Mouse (Mus musculus) left cerebral cortex, adult 9 months (tissue): ENCODE data around the gene Nkx6-2.
A peak's percentile ranks its signal among the peaks of the same experiment; 100 is the strongest.

ENCODE experiments used
- DNase-seq, 2 experiments: peaks; one replicate each; pipeline ENCODE4 v3.0.0; 2022; ENCODE audit warnings: low spot score in 2 of 2

Gene Nkx6-2

DNA sequence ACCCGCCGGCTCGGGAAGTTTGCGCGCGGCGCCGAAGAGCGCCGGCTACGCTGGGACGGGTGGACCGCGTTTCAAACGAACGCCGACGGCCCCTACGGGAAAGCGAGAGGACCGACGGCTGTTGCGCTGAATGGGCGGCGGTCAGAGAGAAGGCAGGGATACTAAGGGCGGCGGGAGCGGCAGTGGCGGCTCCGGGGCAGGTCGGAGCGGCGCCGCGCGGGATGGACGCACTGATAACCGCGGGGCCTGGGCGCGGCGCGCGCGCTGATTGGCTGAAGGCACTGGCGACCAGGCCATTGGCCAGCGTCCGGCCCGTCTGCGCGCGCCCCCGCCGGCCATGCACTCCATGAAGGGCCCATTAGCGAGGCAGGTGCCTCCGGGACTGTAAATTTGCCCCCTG is at the start of gene Nkx6-2:
TSS of gene Nkx6-2 (minus strand) at position 203 of the 400 bp plus-strand sequence.
- DNase-seq, result peak in 1 of 2 experiments; percentile 44

GRCm38 (mm10) chr7:139625156-139625555 is 42.6 kb upstream of the Nkx6-2 start:
- no peak for DNase-seq

DNA sequence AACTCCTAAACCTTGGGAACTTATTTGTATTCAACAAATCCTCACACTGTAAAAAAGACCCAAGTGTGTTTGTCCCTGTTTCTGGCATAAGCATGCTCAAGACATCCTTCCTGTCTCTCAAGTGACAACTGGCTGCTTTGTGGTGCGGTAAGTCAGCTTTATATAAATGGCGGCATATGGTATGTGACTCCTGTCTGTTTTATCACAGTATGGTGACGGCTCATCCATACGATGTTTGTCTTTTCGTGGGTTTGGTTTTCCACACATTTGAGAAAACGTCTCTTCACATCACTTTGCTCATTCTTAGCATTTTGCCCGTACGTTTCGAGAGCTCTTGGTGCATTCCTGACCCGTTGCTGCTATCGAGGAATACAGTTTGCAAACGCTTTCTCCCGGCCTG is 40.0 kb upstream of the Nkx6-2 start:
- DNase-seq, result peak in 1 of 2 experiments; percentile 9

DNA sequence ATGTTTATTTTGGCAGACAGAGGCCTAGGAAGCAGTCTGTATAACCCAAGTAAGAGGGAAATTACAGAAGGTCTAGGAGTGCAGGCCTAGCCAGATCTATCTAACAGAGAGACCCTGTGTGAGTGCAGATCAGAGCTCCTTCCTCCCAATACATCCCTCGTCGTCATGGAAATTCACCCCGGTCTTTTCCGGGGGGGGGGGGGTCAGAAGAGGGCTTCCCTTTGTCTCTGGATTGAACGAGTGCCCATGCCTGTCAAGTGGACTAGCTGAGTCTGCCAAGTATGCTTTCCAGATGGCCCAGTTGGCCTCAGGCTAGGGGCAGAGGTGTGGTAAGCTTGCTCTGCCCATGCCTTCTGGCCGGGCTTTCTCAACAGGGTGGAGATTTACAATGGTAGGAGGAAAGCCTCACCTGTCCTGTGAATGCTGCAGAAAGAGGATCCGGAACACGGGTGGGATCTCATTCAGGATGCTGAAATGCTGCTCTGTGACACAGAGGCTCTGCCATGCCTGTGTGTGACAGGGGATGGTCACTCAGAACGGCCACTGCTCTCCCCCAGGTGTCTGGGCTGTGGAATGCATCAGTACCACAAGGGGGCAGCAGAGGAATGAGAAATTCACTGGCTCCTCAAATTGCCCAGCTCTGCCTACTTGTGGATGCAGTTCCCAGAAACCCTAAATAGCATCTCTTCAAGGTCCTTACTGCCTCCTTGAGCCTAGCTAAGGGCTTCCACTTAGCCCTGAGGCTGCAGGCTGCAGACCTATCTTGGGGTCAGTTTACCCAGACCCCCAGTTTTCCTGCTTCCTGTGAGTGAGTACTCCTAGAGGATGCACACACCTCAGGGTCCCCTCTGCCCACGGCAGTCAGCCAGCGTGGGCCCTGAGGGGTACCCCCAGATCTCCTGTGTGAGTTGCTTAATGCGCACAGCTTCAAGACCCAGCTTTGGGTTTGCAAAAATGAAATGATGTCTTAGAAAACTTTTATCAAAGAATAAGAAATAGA is 33.5 kb upstream of the Nkx6-2 start:
- DNase-seq, result peak in 1 of 2 experiments; percentile 87

DNA sequence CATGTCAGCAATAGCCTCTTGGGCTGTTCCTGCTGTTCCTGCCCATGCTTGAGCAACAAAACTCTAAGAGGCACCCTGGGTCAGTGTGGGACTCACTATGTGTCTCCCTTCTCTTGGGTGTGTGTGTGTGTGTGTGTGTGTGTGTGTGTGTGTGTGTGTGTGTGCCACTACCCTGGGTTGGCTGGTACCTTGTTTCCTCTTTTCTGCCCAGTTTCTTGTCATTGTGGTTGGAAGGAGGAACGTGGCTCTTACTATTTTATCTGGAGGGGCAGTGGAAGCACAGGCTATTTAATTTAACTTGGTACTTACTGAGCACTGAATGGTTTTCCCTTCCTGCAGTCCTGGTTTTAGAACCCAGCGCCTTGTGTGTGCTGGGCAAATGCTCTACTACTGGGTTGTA is 27.7 kb upstream of the Nkx6-2 start:
- DNase-seq, result no peak

DNA sequence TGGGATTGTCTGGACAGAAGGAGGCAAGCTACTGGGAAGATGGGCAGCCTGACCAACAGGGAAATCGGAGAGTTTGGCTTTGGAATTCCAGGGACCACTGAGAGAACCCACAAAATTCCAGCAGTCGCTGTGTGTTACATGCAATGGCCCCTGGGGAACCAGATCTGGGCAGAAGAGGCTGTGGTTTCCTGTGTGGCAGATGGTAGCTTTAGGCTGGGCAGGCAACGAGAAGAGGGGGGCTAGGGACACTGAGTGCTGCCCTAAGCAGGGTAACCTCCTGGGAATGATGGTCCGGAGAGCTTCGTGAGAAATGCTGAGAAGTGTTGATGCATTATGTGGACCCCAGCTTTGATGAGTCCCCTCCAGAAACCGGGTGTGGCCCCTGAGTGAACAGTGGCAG is 13.3 kb upstream of the Nkx6-2 start:
- DNase-seq, result no peak

DNA sequence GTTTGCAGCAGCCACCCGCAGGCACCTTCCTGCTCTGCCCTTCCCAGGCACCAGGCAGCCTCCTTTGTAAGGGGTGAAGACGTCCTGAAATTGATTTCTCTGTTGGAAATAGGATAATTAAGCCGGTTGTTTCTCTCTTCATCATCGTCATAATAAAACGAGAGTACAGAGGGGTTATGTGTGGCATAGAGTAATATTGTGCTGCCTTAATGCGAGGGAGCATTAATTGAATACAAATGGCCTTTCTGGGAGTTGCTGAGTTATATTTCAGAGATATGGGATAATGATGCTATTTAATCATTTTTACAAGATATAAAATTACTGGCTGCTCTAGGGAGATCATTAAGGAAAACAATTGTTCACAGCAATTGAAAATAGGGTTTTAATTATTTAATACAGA is 12.7 kb upstream of the Nkx6-2 start:
- DNase-seq, result no peak

GRCm38 (mm10) chr7:139591311-139591710 is 8.7 kb upstream of the Nkx6-2 start:
- DNase-seq, result no peak

- no peak for DNase-seq
These were observed 7.7 kb upstream of the Nkx6-2 start for GRCm38 (mm10) chr7:139590302-139590701.

DNA sequence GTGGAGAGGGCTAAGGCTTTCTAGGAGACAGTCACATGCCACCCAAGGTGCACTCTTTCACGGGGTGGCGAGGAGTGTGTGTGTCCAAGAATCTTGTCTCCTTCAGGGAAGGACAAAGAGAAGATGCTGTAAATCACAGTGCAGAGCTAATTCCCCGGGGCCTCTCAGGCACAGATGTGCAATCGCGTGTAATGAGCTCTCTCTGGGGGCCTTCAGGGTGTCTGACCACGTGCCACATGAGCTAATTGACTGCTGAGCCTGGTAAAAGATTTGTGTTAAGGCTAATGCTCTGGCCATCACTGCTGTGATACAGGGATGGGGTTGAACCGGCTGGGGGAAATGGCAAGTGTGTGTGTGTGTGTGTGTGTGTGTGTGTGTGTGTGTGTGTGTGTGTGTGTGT is 5.3 kb upstream of the Nkx6-2 start:
- DNase-seq, result no peak

DNA sequence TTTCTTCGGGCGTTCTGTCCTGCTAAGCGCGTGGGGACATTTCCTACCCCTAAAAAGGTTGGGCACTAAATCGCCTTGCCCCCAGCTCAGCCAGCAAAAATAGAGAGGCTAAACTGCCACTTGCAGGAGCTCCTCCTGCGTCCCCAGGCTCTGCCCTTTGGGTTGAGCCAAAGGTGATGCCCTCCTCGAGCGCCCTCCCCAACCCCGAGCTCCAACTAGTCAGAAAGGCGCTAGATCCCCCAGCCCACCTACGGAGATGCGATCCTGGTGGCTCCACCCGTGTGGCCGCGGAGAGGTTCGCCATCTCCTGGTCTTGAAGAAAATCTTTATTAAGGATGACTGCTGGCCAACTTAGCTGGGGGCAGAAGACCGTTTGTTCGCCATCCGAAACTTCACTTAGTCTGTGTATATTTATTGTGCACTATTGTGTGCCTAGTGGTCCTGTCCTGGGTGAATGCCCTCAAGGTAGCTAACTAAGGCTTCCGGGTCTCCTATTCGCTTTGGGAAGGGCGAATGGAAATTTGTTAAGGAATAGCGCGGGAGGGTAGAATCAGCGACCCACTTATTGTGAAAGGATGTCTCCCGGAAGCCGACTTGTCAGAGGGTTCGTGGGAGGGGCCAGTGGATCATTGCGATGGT is 2.7 kb upstream of the Nkx6-2 start:
- no peak for DNase-seq

DNA sequence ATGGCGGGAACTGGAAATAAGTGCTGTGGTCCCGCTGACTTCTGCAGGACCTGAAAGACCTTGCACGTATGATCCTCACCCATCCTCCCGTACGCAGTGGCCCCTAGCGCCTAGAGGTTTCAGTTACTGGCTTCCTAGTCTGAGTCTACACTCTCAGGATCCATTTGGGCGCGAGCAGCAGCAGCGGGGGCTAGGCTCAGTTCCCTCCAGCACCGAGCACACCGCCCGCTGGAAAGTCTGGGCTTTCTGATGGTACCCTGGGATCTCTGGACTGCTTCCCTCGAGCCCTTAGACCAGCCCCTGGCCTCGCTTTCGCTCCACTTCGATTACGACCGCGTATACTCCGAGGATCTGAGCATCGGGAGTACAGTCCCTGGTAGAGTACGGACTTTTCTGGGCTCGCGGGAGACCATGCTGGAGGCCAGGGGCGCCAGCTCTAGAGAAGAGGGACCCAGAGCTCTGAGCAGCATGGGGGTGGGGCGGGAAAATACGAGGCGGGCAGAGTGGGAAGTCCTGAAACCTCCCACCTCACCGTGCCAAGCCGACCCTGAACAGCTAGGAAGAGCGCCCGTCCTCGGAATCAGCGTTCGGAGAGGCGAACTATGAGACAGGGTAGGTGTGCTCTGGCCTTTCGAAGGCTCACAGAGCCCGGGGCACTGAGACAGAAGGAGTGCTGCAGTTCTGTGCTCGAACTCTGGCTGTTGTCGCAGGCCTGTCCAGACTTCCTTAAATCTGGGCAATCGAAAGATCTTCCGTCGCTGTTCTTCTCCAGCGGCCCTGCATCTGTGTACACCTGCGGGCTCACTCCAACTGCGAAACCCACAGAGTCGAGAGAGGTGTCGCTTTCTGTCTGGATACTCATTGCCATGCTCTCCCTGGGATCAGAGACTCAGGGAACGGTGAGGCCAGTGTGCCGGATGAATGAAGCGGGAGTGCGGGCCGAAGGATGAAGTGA is 1.9 kb upstream of the Nkx6-2 start:
- no peak for DNase-seq

- DNase-seq, result no peak
These were observed 619 bp upstream of the Nkx6-2 start for GRCm38 (mm10) chr7:139583094-139583737.

- no peak for DNase-seq
These were observed 611 bp downstream of the Nkx6-2 start for GRCm38 (mm10) chr7:139581801-139582571.

DNA sequence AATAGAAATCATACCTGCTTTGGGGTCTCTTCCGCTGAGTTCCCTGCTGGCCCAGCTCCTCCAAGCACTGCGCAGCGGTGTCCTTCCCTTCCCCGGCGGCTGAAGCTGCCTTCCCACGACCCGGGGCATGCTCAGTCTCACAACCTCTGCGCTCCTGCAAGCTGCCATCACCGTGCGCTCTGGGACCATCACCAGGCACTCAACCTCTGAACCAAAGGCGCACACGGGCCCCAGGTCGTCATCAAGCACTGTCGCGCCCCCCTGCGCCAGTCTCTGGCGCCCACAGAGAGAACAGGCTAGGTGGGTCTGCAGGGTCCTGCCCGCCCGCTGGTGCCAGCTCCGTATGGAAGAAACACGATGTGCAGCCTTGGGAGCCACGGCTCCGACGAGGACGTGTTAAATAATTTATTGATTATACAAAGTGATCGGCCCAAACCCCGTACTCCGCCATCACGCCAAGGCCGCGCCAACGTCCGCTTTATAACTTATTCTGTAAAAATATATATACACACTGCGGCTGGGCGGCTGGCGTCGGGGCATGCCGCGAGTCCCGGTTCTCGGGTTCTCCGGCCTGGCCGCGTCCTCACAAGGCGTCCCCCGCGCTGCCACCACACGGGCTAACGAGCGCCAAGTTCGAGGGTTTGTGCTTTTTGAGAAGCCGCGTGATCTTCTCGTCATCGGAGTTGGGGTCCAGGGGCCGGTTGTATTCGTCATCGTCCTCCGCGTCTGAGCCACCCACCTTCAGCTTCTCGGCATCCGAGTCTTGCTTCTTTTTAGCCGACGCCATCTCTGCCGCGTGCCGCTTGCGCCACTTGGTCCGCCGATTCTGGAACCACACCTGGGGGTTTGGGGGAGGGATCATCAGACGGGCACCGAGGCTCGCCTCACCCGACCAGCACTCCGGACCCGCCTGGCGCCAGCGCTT is 1.5 kb downstream of the Nkx6-2 start:
- no peak for DNase-seq

DNA sequence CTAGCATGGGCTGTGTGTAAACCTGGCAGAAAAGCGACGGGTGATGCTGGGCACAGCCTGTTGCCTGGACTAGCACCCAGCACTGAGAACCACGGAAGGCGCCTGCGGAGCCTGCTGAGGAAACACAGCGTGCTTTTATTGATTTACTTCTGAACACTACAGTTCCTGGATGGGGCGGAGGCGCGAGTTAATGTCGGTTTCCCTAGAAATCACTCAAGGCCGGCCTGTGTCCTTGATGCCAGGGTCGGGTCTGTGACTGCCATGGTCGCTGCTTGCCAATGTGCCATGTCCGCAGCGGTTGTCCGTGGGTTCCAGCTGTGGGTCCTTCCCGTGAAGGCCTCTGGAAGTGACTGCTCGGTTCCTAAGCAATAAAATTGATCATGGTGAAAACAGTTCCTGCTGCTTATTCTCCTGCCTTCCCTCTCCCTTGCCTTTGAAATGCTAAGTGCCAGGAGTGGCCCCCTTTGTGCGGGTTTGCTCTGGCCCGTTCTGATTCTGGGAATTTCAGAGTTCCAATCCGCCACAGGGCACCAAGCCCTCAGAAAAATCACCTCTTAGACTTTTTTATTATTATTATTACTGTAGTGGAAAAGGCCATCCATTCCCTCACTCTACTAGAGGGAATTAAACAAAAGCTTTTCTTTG is 3.2 kb downstream of the Nkx6-2 start:
- DNase-seq, result no peak

- DNase-seq, result no peak
These were observed 6.4 kb downstream of the Nkx6-2 start for GRCm38 (mm10) chr7:139576064-139576686.

- no peak for DNase-seq
These were observed 9.9 kb downstream of the Nkx6-2 start for GRCm38 (mm10) chr7:139572665-139573064.
